Mouse (Mus musculus) limb, embryonic 12.5 days (tissue): ENCODE measurements around the gene Zrsr1. TPM values are rescaled to one million over a fixed set of nuclear protein-coding genes. Genes with fewer than 3 reads are reported as not detected.

Source experiments
- ATAC-seq: fragments of 200-750 bp; cut with Nextera tagmentation; 2 replicates; pipeline ENCODE4 v1.8.0; 2017; ENCODE audit warnings: low read depth, moderate TSS enrichment; ENCODE audit not compliant: insufficient number of reproducible peaks, insufficient read depth, low FRiP score, low TSS enrichment
- H3K27ac ChIP-seq: fragments of 300-500 bp; sonication (generic); 2 replicates; pipeline ENCODE4 v1.5.1; 2016; ENCODE audit warnings: mild to moderate bottlenecking, moderate library complexity
- H3K27me3 ChIP-seq: fragments of 300-500 bp; sonication (generic); 2 replicates; pipeline ENCODE4 v1.6.1; 2016; ENCODE audit warnings: mild to moderate bottlenecking, moderate library complexity
- H3K36me3 ChIP-seq: fragments of 300-500 bp; sonication (generic); 2 replicates; pipeline ENCODE4 v1.6.1; 2016; ENCODE audit warnings: mild to moderate bottlenecking, moderate library complexity
- H3K4me1 ChIP-seq: fragments of 300-500 bp; sonication (generic); replicated peaks from 2 replicates; pipeline ENCODE4 v1.6.1; 2016
- H3K4me2 ChIP-seq: fragments of 300-500 bp; sonication (generic); 2 replicates; pipeline ENCODE4 v1.6.1; 2016; ENCODE audit warnings: mild to moderate bottlenecking, moderate library complexity
- H3K4me3 ChIP-seq: fragments of 300-500 bp; sonication (generic); replicated peaks from 2 replicates; pipeline ENCODE4 v1.5.1; 2016; ENCODE audit warnings: mild to moderate bottlenecking
- H3K9ac ChIP-seq: fragments of 300-500 bp; sonication (generic); replicated peaks from 2 replicates; pipeline ENCODE4 v1.6.1; 2016; ENCODE audit warnings: mild to moderate bottlenecking, moderate library complexity
- H3K9me3 ChIP-seq: fragments of 300-500 bp; sonication (generic); 2 replicates; pipeline ENCODE4 v1.6.1; 2016; ENCODE audit warnings: mild to moderate bottlenecking, moderate library complexity
- WGBS: fragments of 180-500 bp; shearing (Covaris S2); methylation state at CpG from one replicate; pipeline ENCODE4 v1.1.7; 2016; 5-methylcytosine and 5-hydroxymethylcytosine counted together
- polyA plus RNA-seq: library from polyadenylated mRNA; unstranded; fragments of >200 nt; fragmentation: Nextera tagmentation; extraction: Ambion mirVana; gene quantifications from 2 replicates; pipeline ENCODE4 v1.2.1, GENCODE M21; 2016

Zrsr1 gene
- polyA plus RNA-seq, 1 experiment from 2014 or later, result 2.9 TPM

GRCm38 (mm10) chr11:23013096-23013495 is 41.3 kb downstream of the Zrsr1 start:
- no peak overlapping the region for H3K27ac ChIP-seq
- ATAC-seq, result no peak
- H3K9me3 ChIP-seq, result no peaks in the 10 kb centered on the region
- H3K36me3 ChIP-seq, result no peaks in the 10 kb centered on the region
- no peak overlapping the region for H3K4me2 ChIP-seq
- H3K9ac ChIP-seq, result no peak overlapping the region
- no peaks in the 10 kb centered on the region for H3K27me3 ChIP-seq
- no peak overlapping the region for H3K4me3 ChIP-seq
- no peaks in the 10 kb centered on the region for H3K4me1 ChIP-seq
- 62% methylated on average over 1 of the region's 1 CpGs for WGBS

GRCm38 (mm10) chr11:23013580-23014294 is 41.9 kb downstream of the Zrsr1 start:
- Histone ChIP-seq H3K9me3 (no peaks in the 10 kb centered on the region), H3K36me3 (no peaks in the 10 kb centered on the region), H3K4me3 (no peak overlapping the region), H3K4me2 (no peak overlapping the region), H3K4me1 (no peaks in the 10 kb centered on the region), H3K9ac (no peak overlapping the region), H3K27me3 (no peaks in the 10 kb centered on the region), H3K27ac (no peak overlapping the region)
- ATAC-seq, result no peak
- WGBS, result 91% methylated on average over 4 of the region's 4 CpGs

GRCm38 (mm10) chr11:23014996-23015395 is 43.2 kb downstream of the Zrsr1 start:
- WGBS, result 71% methylated on average over 6 of the region's 6 CpGs
- H3K4me3 ChIP-seq, result no peak overlapping the region

GRCm38 (mm10) chr11:23017943-23018342 is 46.1 kb downstream of the Zrsr1 start:
- Histone ChIP-seq H3K9ac (no peak overlapping the region), H3K4me2 (no peak overlapping the region), H3K27me3 (no peaks in the 10 kb centered on the region), H3K27ac (no peak overlapping the region), H3K4me3 (no peak overlapping the region), H3K9me3 (no peaks in the 10 kb centered on the region), H3K36me3 (no peaks in the 10 kb centered on the region), H3K4me1 (no peaks in the 10 kb centered on the region)
- no peak for ATAC-seq
- WGBS, result 91% methylated on average over 4 of the region's 4 CpGs

More at GRCm38 (mm10) chr11:23014996-23015395, 43.2 kb downstream of the Zrsr1 start:
- Histone ChIP-seq H3K4me1 (no peaks in the 10 kb centered on the region), H3K27ac (no peak overlapping the region), H3K9ac (no peak overlapping the region), H3K27me3 (no peaks in the 10 kb centered on the region), H3K4me2 (no peak overlapping the region), H3K9me3 (no peaks in the 10 kb centered on the region), H3K36me3 (no peaks in the 10 kb centered on the region)
- no peak for ATAC-seq

GRCm38 (mm10) chr11:23020116-23020770 is 48.4 kb downstream of the Zrsr1 start:
- ATAC-seq, result no peak
- Histone ChIP-seq H3K9ac (no peak overlapping the region), H3K27me3 (no peaks in the 10 kb centered on the region), H3K9me3 (no peaks in the 10 kb centered on the region), H3K4me3 (no peak overlapping the region), H3K27ac (no peak overlapping the region), H3K4me2 (no peak overlapping the region), H3K4me1 (no peaks in the 10 kb centered on the region), H3K36me3 (no peaks in the 10 kb centered on the region)
- WGBS, result 67% methylated on average over 24 of the region's 24 CpGs

- ATAC-seq, result no peak
Measured at GRCm38 (mm10) chr11:23020841-23021240, 49.0 kb downstream of the Zrsr1 start.

GRCm38 (mm10) chr11:23023155-23023554 is 51.4 kb downstream of the Zrsr1 start:
- no peak overlapping the region for H3K4me3 ChIP-seq
- WGBS, result 95% methylated on average over 2 of the region's 2 CpGs
- no peaks in the 10 kb centered on the region for H3K9me3 ChIP-seq
- no peaks in the 10 kb centered on the region for H3K36me3 ChIP-seq
- no peak overlapping the region for H3K9ac ChIP-seq
- ATAC-seq, result no peak
- H3K27ac ChIP-seq, result no peak overlapping the region
- no peak overlapping the region for H3K4me2 ChIP-seq
- no peaks in the 10 kb centered on the region for H3K4me1 ChIP-seq
- no peaks in the 10 kb centered on the region for H3K27me3 ChIP-seq

More at GRCm38 (mm10) chr11:23020841-23021240, 49.0 kb downstream of the Zrsr1 start:
- no peak overlapping the region for H3K4me2 ChIP-seq
- H3K9ac ChIP-seq, result no peak overlapping the region
- no peaks in the 10 kb centered on the region for H3K36me3 ChIP-seq
- no peak overlapping the region for H3K27ac ChIP-seq
- H3K4me3 ChIP-seq, result no peak overlapping the region
- H3K27me3 ChIP-seq, result no peaks in the 10 kb centered on the region
- 94% methylated on average over 14 of the region's 14 CpGs for WGBS
- H3K4me1 ChIP-seq, result no peaks in the 10 kb centered on the region
- no peaks in the 10 kb centered on the region for H3K9me3 ChIP-seq

- Histone ChIP-seq H3K27me3 (no peaks in the 10 kb centered on the region), H3K36me3 (no peaks in the 10 kb centered on the region), H3K9ac (no peak overlapping the region), H3K4me1 (no peaks in the 10 kb centered on the region), H3K9me3 (no peaks in the 10 kb centered on the region), H3K27ac (no peak overlapping the region), H3K4me3 (no peak overlapping the region), H3K4me2 (no peak overlapping the region)
- ATAC-seq, result no peak
- WGBS, result 73% methylated on average over 3 of the region's 3 CpGs
Measured at GRCm38 (mm10) chr11:23024169-23024568, 52.4 kb downstream of the Zrsr1 start.

Other genes with a start within 250 kb of the Zrsr1 start
- gene B3gnt2, start 111.0 kb upstream of the Zrsr1 start, polyA plus RNA-seq, result 4.1 and 6.4 TPM in 2 replicates
- 5.9 and 6.5 TPM in 2 replicates for gene Gm28048, start 10.1 kb downstream of the Zrsr1 start, polyA plus RNA-seq
- 382 and 388 TPM in 2 replicates for gene Commd1, start 10.4 kb downstream of the Zrsr1 start, polyA plus RNA-seq
- gene Cct4, start 18.5 kb downstream of the Zrsr1 start, polyA plus RNA-seq, result 325 and 347 TPM in 2 replicates
- gene Fam161a, start 35.5 kb downstream of the Zrsr1 start, polyA plus RNA-seq, result 2.3 and 3.3 TPM in 2 replicates